Mouse (Mus musculus) testis, adult 2 months (tissue): ENCODE data around the gene 3100002H09Rik. TPM values are rescaled to one million over a fixed set of nuclear protein-coding genes. Genes with fewer than 3 reads are reported as not detected.

Experiments
- H3K27ac ChIP-seq: fragments of 200-500 bp; 2 replicates; pipeline ENCODE4 v1.5.1; 2012; ENCODE audit warnings: low read depth, low read length; ENCODE audit not compliant: control insufficient read depth, insufficient read depth
- H3K27me3 ChIP-seq: fragments of 200-500 bp; 2 replicates; pipeline ENCODE4 v1.6.1; 2012; ENCODE audit warnings: mild to moderate bottlenecking, low read length, moderate library complexity; ENCODE audit not compliant: control insufficient read depth, insufficient read depth
- H3K36me3 ChIP-seq: fragments of 200-500 bp; 2 replicates; pipeline ENCODE4 v1.6.1; 2012; ENCODE audit warnings: mild to moderate bottlenecking, low read length; ENCODE audit not compliant: control insufficient read depth, insufficient read depth
- H3K4me1 ChIP-seq: fragments of 200-500 bp; 2 replicates; pipeline ENCODE4 v1.6.1; 2012; ENCODE audit warnings: low read length; ENCODE audit not compliant: control insufficient read depth, insufficient read depth
- H3K4me3 ChIP-seq: fragments of 200-500 bp; 2 replicates; pipeline ENCODE4 v1.5.1; 2012; ENCODE audit warnings: low read depth, mild to moderate bottlenecking, low read length, moderate library complexity, mixed read lengths; ENCODE audit not compliant: control insufficient read depth
- CTCF ChIP-seq: fragments of 200-500 bp; IDR thresholded peaks from 2 replicates; pipeline ENCODE4 v1.5.1; 2012; ENCODE audit warnings: low read depth, mild to moderate bottlenecking, inconsistent platforms, low read length, moderate library complexity; ENCODE audit not compliant: control insufficient read depth, insufficient read depth, insufficient replicate concordance
- POLR2A ChIP-seq: fragments of 200-500 bp; IDR thresholded peaks from 2 replicates; pipeline ENCODE4 v1.6.1; 2012; ENCODE audit warnings: low read depth, mild to moderate bottlenecking, inconsistent platforms, low read length, moderate library complexity; ENCODE audit not compliant: control insufficient read depth
- polyA plus RNA-seq: library from polyadenylated mRNA; depleted of rRNA; stranded (reverse); fragments of >200 nt; gene quantifications from 2 replicates; pipeline ENCODE4 v1.2.3, GENCODE M21; 2012

The 3100002H09Rik gene
- polyA plus RNA-seq, 1 experiment: not detected

- Histone ChIP-seq H3K4me1 (no peaks in the 10 kb centered on the region), H3K4me3 (no peak overlapping the region), H3K36me3 (no peaks in the 10 kb centered on the region), H3K27ac (no peak overlapping the region), H3K27me3 (no peaks in the 10 kb centered on the region)
- TF ChIP-seq POLR2A: no peak
- no peak for TF ChIP-seq CTCF
These were observed 4.9 kb upstream of the 3100002H09Rik start for GRCm38 (mm10) chr4:124615406-124615960.

GRCm38 (mm10) chr4:124614189-124614588 lies 3.6 kb upstream of the 3100002H09Rik start:
- TF ChIP-seq CTCF (no peak), POLR2A (no peak)
- no peaks in the 10 kb centered on the region for H3K36me3 ChIP-seq
- no peak overlapping the region for H3K4me3 ChIP-seq
- no peaks in the 10 kb centered on the region for H3K4me1 ChIP-seq
- H3K27ac ChIP-seq: no peak overlapping the region
- H3K27me3 ChIP-seq: no peaks in the 10 kb centered on the region

GRCm38 (mm10) chr4:124611768-124612167 lies 1.2 kb upstream of the 3100002H09Rik start:
- Histone ChIP-seq H3K27me3 (no peaks in the 10 kb centered on the region), H3K36me3 (no peaks in the 10 kb centered on the region), H3K4me3 (no peak overlapping the region), H3K27ac (no peak overlapping the region), H3K4me1 (no peaks in the 10 kb centered on the region)
- TF ChIP-seq CTCF: no peak
- TF ChIP-seq POLR2A: no peak

- Histone ChIP-seq H3K27ac (no peak overlapping the region), H3K36me3 (no peaks in the 10 kb centered on the region), H3K4me1 (no peaks in the 10 kb centered on the region), H3K27me3 (no peaks in the 10 kb centered on the region), H3K4me3 (no peak overlapping the region)
- TF ChIP-seq POLR2A: no peak
- no peak for TF ChIP-seq CTCF
These were observed 537 bp downstream of the 3100002H09Rik start for GRCm38 (mm10) chr4:124610066-124610465.

GRCm38 (mm10) chr4:124607166-124607565 lies 3.4 kb downstream of the 3100002H09Rik start:
- Histone ChIP-seq H3K27me3 (no peaks in the 10 kb centered on the region), H3K4me1 (no peaks in the 10 kb centered on the region), H3K36me3 (no peaks in the 10 kb centered on the region), H3K27ac (no peak overlapping the region), H3K4me3 (no peak overlapping the region)
- TF ChIP-seq POLR2A (no peak), CTCF (no peak)

GRCm38 (mm10) chr4:124606180-124606579 lies 4.4 kb downstream of the 3100002H09Rik start:
- no peak overlapping the region for H3K27ac ChIP-seq
- H3K36me3 ChIP-seq: no peaks in the 10 kb centered on the region
- H3K4me3 ChIP-seq: no peak overlapping the region
- no peaks in the 10 kb centered on the region for H3K4me1 ChIP-seq
- no peaks in the 10 kb centered on the region for H3K27me3 ChIP-seq
- TF ChIP-seq POLR2A (no peak), CTCF (no peak)

- Histone ChIP-seq H3K4me3 (no peak overlapping the region), H3K36me3 (no peaks in the 10 kb centered on the region), H3K27me3 (no peaks in the 10 kb centered on the region), H3K27ac (no peak overlapping the region), H3K4me1 (no peaks in the 10 kb centered on the region)
- no peak for TF ChIP-seq CTCF
- TF ChIP-seq POLR2A: no peak
These were observed 5.3 kb downstream of the 3100002H09Rik start for GRCm38 (mm10) chr4:124605255-124605654.

GRCm38 (mm10) chr4:124603712-124604111 lies 6.9 kb downstream of the 3100002H09Rik start:
- no peaks in the 10 kb centered on the region for H3K36me3 ChIP-seq
- no peak overlapping the region for H3K4me3 ChIP-seq
- no peaks in the 10 kb centered on the region for H3K27me3 ChIP-seq
- no peaks in the 10 kb centered on the region for H3K4me1 ChIP-seq
- TF ChIP-seq CTCF (no peak), POLR2A (no peak)
- no peak overlapping the region for H3K27ac ChIP-seq
